Mouse (Mus musculus) layer of hippocampus, postnatal 36 days (tissue): Measurements from ENCODE around the gene Hist1h2bb. TPM values are rescaled to one million over a fixed set of nuclear protein-coding genes. Genes with fewer than 3 reads are reported as not detected.
"Not testable (repeated sequence)": the region's sequence is repeated elsewhere in the genome, so short reads cannot be mapped to it uniquely, and the experiment has no call there.

Experiments used
- DNase-seq, 2 experiments: peaks; one replicate each; pipeline ENCODE4 v3.0.0; 2022
- microRNA-seq, 2 experiments: library from miRNA; unstranded; fragments of <30 nt; microRNA quantifications; one replicate each; pipeline ENCODE4 v1.2.0; 2021
- total RNA-seq, 2 experiments: library from RNA; stranded (reverse); gene quantifications; 2 replicates each; pipeline ENCODE4 v1.2.3; 2021

Hist1h2bb gene
- total RNA-seq, 2 experiments from 2014 or later = 23.0 to 24.2 TPM

- DNase-seq = no peak
Observed at GRCm38 (mm10) chr13:23766772-23767171, 20.2 kb downstream of the Hist1h2bb start.

- no peak for DNase-seq
Observed at GRCm38 (mm10) chr13:23768834-23769397, 22.4 kb downstream of the Hist1h2bb start.

- DNase-seq = not testable (repeated sequence)
Observed at GRCm38 (mm10) chr13:23769613-23770012, 23.1 kb downstream of the Hist1h2bb start, which contains the start of gene Trim38. Gene Trim38, plus strand, starts transcription at chr13:23769913.

- DNase-seq = peak; percentile 18
Observed at GRCm38 (mm10) chr13:23772561-23773313, 26.2 kb downstream of the Hist1h2bb start.

GRCm38 (mm10) chr13:23778339-23778738, 31.8 kb downstream of the Hist1h2bb start:
- DNase-seq = no peak

GRCm38 (mm10) chr13:23779025-23779424, 32.5 kb downstream of the Hist1h2bb start:
- DNase-seq = no peak

- peak in 1 of 2 experiments; percentile 37 for DNase-seq
Observed at GRCm38 (mm10) chr13:23792520-23792919, 46.0 kb downstream of the Hist1h2bb start.

Small RNA genes lying within 50 kb of the gene (microRNA-seq; reads per million reads assigned to microRNA genes)
- gene Gm44314 (0 reads per million in 2 experiments), gene Gm44484 (0 reads per million in 2 experiments)

Other genes with a start within 250 kb of the Hist1h2bb start
- gene Hist1h4h, start 215.7 kb upstream of the Hist1h2bb start, total RNA-seq = 100 to 1,000 TPM; 363 to 377 TPM
- gene Hist1h2af, start 212.8 kb upstream of the Hist1h2bb start, total RNA-seq = 10 to 100 TPM; 12.2 to 14.4 TPM
- 1 to 10 TPM; 3.9 to 4.9 TPM for gene Hist1h3g, start 211.3 kb upstream of the Hist1h2bb start, total RNA-seq
- 1 to 10 TPM; 1.1 to 1.2 TPM for gene Hist1h2bh, start 203.3 kb upstream of the Hist1h2bb start, total RNA-seq
- 10 to 100 TPM; 16.2 to 17.4 TPM for gene Hist1h3f, start 202.7 kb upstream of the Hist1h2bb start, total RNA-seq
- gene Hist1h4f, start 195.1 kb upstream of the Hist1h2bb start, total RNA-seq = 100 to 1,000 TPM; 143 to 156 TPM
- 1 to 10 TPM; 4.3 to 6.0 TPM for gene Hist1h1d, start 193.5 kb upstream of the Hist1h2bb start, total RNA-seq
- 10 to 100 TPM; 47.8 to 49.2 TPM for gene Hist1h3e, start 184.4 kb upstream of the Hist1h2bb start, total RNA-seq
- 1 to 10 TPM; 5.6 to 6.4 TPM for gene Hist1h2ae, start 175.5 kb upstream of the Hist1h2bb start, total RNA-seq
- 10 to 100 TPM; 74.7 to 86.4 TPM for gene Hist1h2bg, start 175.3 kb upstream of the Hist1h2bb start, total RNA-seq
- 10 to 100 TPM; 30.2 to 30.9 TPM for gene Hist1h2bf, start 172.5 kb upstream of the Hist1h2bb start, total RNA-seq
- gene Hist1h2ad, start 172.4 kb upstream of the Hist1h2bb start, total RNA-seq = 1 to 10 TPM; 5.2 to 9.9 TPM
- gene Hist1h3d, start 171.0 kb upstream of the Hist1h2bb start, total RNA-seq = 10 to 100 TPM; 12.8 to 15.5 TPM
- gene Hist1h4d, start 165.1 kb upstream of the Hist1h2bb start, total RNA-seq = 100 to 1,000 TPM; 132 to 135 TPM
- 10 to 100 TPM; 12.0 to 12.3 TPM for gene Hist1h2be, start 125.6 kb upstream of the Hist1h2bb start, total RNA-seq
- 10 to 100 TPM; 42.1 to 46.4 TPM for gene Hist1h1e, start 124.2 kb upstream of the Hist1h2bb start, total RNA-seq
- 1 to 10 TPM; 2.7 to 3.5 TPM for gene Hist1h2ac, start 62.8 kb upstream of the Hist1h2bb start, total RNA-seq
- gene Hist1h2bc, start 62.5 kb upstream of the Hist1h2bb start, total RNA-seq = 10 to 100 TPM; 50.8 to 57.7 TPM
- not detected for gene Hist1h1t, start 50.9 kb upstream of the Hist1h2bb start, total RNA-seq
- 10 to 100 TPM; 95.4 to 98.7 TPM for gene Hist1h4c, start 48.3 kb upstream of the Hist1h2bb start, total RNA-seq
- gene Hfe, start 35.9 kb upstream of the Hist1h2bb start, total RNA-seq = 1 to 10 TPM; 1.7 to 3.0 TPM
- 10 to 100 TPM; 52.8 to 55.3 TPM for gene Hist1h1c, start 7.9 kb upstream of the Hist1h2bb start, total RNA-seq
- 1 to 10 TPM; 2.5 to 5.2 TPM for gene Hist1h3c, start 1.1 kb upstream of the Hist1h2bb start, total RNA-seq
- 10 to 100 TPM; 29.8 to 37.0 TPM for gene Hist1h2ab, start 4.4 kb downstream of the Hist1h2bb start, total RNA-seq
- gene Hist1h3b, start 5.5 kb downstream of the Hist1h2bb start, total RNA-seq = 10 to 100 TPM; 15.0 to 21.4 TPM
- gene Hist1h4b, start 10.3 kb downstream of the Hist1h2bb start, total RNA-seq = 10 to 100 TPM; 83.9 to 89.6 TPM
- gene Hist1h4a, start 14.5 kb downstream of the Hist1h2bb start, total RNA-seq = 10 to 100 TPM; 35.4 to 47.1 TPM
- gene Hist1h3a, start 15.7 kb downstream of the Hist1h2bb start, total RNA-seq = 10 to 100 TPM; 37.3 to 46.3 TPM
- 10 to 100 TPM; 17.0 to 19.5 TPM for gene Hist1h1a, start 16.9 kb downstream of the Hist1h2bb start, total RNA-seq
- gene Trim38, start 23.2 kb downstream of the Hist1h2bb start, total RNA-seq = under 1 TPM in 1 of 2 experiments, not detected in 1; 0.18 TPM
- gene Slc17a2, start 60.3 kb downstream of the Hist1h2bb start, total RNA-seq = under 1 TPM in 1 of 2 experiments, not detected in 1; 0.23 TPM
- not detected for gene Slc17a3, start 92.7 kb downstream of the Hist1h2bb start, total RNA-seq
- not detected for gene Slc17a1, start 121.0 kb downstream of the Hist1h2bb start, total RNA-seq
- not detected for gene Slc17a4, start 168.3 kb downstream of the Hist1h2bb start, total RNA-seq
- not detected for gene Hist1h2ba, start 187.4 kb downstream of the Hist1h2bb start, total RNA-seq
- not detected for gene Hist1h2aa, start 187.7 kb downstream of the Hist1h2bb start, total RNA-seq
- 1 to 10 TPM in 1 of 2 experiments, under 1 TPM in 1; 0.99 to 1.2 TPM for gene Scgn, start 244.5 kb downstream of the Hist1h2bb start, total RNA-seq